Comparison of ENCODE assay signal across 8 mouse cellular contexts in the genomic region with DNA sequence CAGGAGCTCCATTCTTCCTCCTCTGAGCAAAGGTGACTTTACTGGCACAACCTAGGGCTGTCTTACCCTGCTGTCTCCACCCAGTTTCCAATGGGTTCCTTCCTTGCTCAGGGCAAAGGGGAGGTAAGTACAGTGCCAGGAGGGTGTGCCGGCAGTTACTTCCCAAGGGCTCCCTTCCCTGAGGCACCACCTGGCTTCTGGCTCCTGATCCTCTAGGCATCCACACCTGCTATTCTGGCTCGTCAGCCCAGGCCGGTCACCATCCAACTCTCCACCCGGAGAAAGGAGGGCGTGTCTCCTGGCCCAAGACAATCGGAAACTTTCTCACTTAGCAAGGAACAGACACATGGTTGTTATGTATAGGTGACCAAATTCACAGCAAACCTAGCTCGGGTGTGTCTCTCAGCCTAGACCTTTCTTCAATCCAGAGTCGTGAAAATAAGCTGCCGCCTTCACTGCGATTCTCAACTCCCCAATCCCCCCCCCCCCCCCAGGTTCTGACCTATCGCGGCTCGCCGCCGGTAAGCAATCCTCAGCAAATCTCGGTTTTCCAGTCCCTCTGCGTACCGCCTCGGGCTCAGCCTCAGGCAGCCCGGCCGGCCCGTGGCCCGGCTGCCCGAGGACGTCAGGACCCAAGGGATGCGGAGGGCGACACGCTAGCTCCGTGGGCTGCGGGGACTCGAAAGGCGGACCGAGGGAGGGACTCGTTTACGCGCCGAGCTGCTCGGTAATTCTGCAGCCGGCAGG. TPM values are rescaled to one million over a fixed set of nuclear protein-coding genes. Genes with fewer than 3 reads are reported as not detected.
A peak's percentile ranks its signal among the peaks of the same experiment; 100 is the strongest.
DNase-seq lines count a peak whose midpoint lies in the region; ATAC-seq and TF ChIP-seq lines count a peak whose summit lies in the region.

No protein-coding gene starts in this region.

- peak; percentile 67 to 76 for DNase-seq in lung, adult 18-20 months
- no peak for DNase-seq in lung, postnatal 14 days
- no peak for DNase-seq in embryonic facial prominence, embryonic 11.5 days (ENCODE audit: low spot score)
- DNase-seq in limb, embryonic 14.5 days (ENCODE audit: low spot score), result no peak
- DNase-seq in layer of hippocampus, adult 9-10 months (ENCODE audit: low spot score), result no peak
- no peak for DNase-seq in frontal cortex, postnatal 10 days (ENCODE audit: low spot score in 2 of 2)

- H3K9ac ChIP-seq in embryonic facial prominence, embryonic 11.5 days (replicated peaks; ENCODE audit: low read length), result peak overlapping the region; percentile 77
- H3K9ac ChIP-seq in hindbrain, embryonic 12.5 days, result peak overlapping the region; percentile 91
- H3K9ac ChIP-seq in limb, embryonic 14.5 days (ENCODE audit: low read depth, low read length, severe bottlenecking), result peak overlapping the region; percentile 83
- H3K9ac ChIP-seq in neural tube, embryonic 14.5 days (replicated peaks; ENCODE audit: low read depth, low read length), result peak overlapping the region; percentile 92

- H3K27me3 ChIP-seq in embryonic facial prominence, embryonic 11.5 days (ENCODE audit: control insufficient read depth, insufficient read depth, low read length), result no peaks in the 10 kb centered on the region
- H3K27me3 ChIP-seq in hindbrain, embryonic 12.5 days, result no peaks in the 10 kb centered on the region
- no peaks in the 10 kb centered on the region for H3K27me3 ChIP-seq in limb, embryonic 14.5 days (ENCODE audit: control insufficient read depth, insufficient read depth, low read length)
- H3K27me3 ChIP-seq in neural tube, embryonic 14.5 days (ENCODE audit: control insufficient read depth, insufficient read depth, low read length), result no peaks in the 10 kb centered on the region

- no peaks in the 10 kb centered on the region for H3K36me3 ChIP-seq in embryonic facial prominence, embryonic 11.5 days (replicated peaks; ENCODE audit: control insufficient read depth, insufficient read depth, low read depth, low read length)
- no peaks in the 10 kb centered on the region for H3K36me3 ChIP-seq in hindbrain, embryonic 12.5 days
- H3K36me3 ChIP-seq in limb, embryonic 14.5 days (ENCODE audit: control insufficient read depth, insufficient read depth, low read length), result no peaks in the 10 kb centered on the region
- H3K36me3 ChIP-seq in neural tube, embryonic 14.5 days (ENCODE audit: control insufficient read depth, insufficient read depth, low read length), result no peaks in the 10 kb centered on the region

- H3K4me2 ChIP-seq in embryonic facial prominence, embryonic 11.5 days (ENCODE audit: low read depth, low read length), result peak overlapping the region; percentile 87
- peak overlapping the region; percentile 88 for H3K4me2 ChIP-seq in hindbrain, embryonic 12.5 days (replicated peaks)
- peak overlapping the region; percentile 71 for H3K4me2 ChIP-seq in limb, embryonic 14.5 days (replicated peaks; ENCODE audit: low read depth, low read length, severe bottlenecking)
- peak overlapping the region; percentile 79 for H3K4me2 ChIP-seq in neural tube, embryonic 14.5 days (ENCODE audit: low read depth, low read length)

- peak; percentile 5; the same call in 1 of the 2 replicates for ATAC-seq in embryonic facial prominence, embryonic 11.5 days (replicated peaks; ENCODE audit: insufficient number of reproducible peaks, low FRiP score, low TSS enrichment, low read depth)
- ATAC-seq in hindbrain, embryonic 12.5 days (ENCODE audit: low FRiP score), result peak; percentile 47
- peak; percentile 24; the same call in 1 of the 2 replicates for ATAC-seq in limb, embryonic 14.5 days (ENCODE audit: low FRiP score, low read depth)
- peak; percentile 21; the same call in 1 of the 2 replicates for ATAC-seq in neural tube, embryonic 14.5 days (ENCODE audit: low read depth)

- H3K27ac ChIP-seq in embryonic facial prominence, embryonic 11.5 days (replicated peaks; ENCODE audit: low read depth, low read length), result peak overlapping the region; percentile 53; the same call in 1 of the 2 replicates
- H3K27ac ChIP-seq in hindbrain, embryonic 12.5 days, result peak overlapping the region; percentile 79
- peak overlapping the region; percentile 70 for H3K27ac ChIP-seq in limb, embryonic 14.5 days (replicated peaks; ENCODE audit: low read depth, low read length)
- H3K27ac ChIP-seq in neural tube, embryonic 14.5 days (ENCODE audit: low read depth, low read length), result peak overlapping the region; percentile 70

- WGBS in embryonic facial prominence, embryonic 11.5 days, result under 1% methylated on average over 39 of the region's 39 CpGs
- under 1% methylated on average over 36 of the region's 39 CpGs for WGBS in hindbrain, embryonic 12.5 days
- WGBS in limb, embryonic 14.5 days, result under 1% methylated on average over 24 of the region's 39 CpGs
- whole genome bisulfite sequencing in neural tube, embryonic 14.5 days, result under 1% methylated on average over 38 of the region's 39 CpGs

- no peak for TF ChIP-seq POLR2A in limb, embryonic 14.5 days (IDR thresholded peaks at IDR 0.05; ENCODE audit: borderline replicate concordance, extremely low read depth, insufficient read depth, insufficient read length)

- peak overlapping the region; percentile 81 for H3K4me3 ChIP-seq in embryonic facial prominence, embryonic 11.5 days (ENCODE audit: low read depth, low read length)
- H3K4me3 ChIP-seq in hindbrain, embryonic 12.5 days, result peak overlapping the region; percentile 76
- peak overlapping the region; percentile 82 for H3K4me3 ChIP-seq in limb, embryonic 14.5 days (replicated peaks; ENCODE audit: low read length)
- peak overlapping the region; percentile 71 for H3K4me3 ChIP-seq in neural tube, embryonic 14.5 days (ENCODE audit: low read depth, low read length)

- H3K9me3 ChIP-seq in embryonic facial prominence, embryonic 11.5 days (replicated peaks; ENCODE audit: control insufficient read depth, low read length), result no peaks in the 10 kb centered on the region
- H3K9me3 ChIP-seq in hindbrain, embryonic 12.5 days (replicated peaks), result no peaks in the 10 kb centered on the region
- no peaks in the 10 kb centered on the region for H3K9me3 ChIP-seq in limb, embryonic 14.5 days (ENCODE audit: control insufficient read depth, low read length)
- H3K9me3 ChIP-seq in neural tube, embryonic 14.5 days (ENCODE audit: control insufficient read depth, low read length), result no peaks in the 10 kb centered on the region

- peaks cover 27% of the 10 kb centered on the region for H3K4me1 ChIP-seq in embryonic facial prominence, embryonic 11.5 days (ENCODE audit: control insufficient read depth, insufficient read depth, low read length)
- H3K4me1 ChIP-seq in hindbrain, embryonic 12.5 days, result peaks cover 76% of the 10 kb centered on the region
- H3K4me1 ChIP-seq in limb, embryonic 14.5 days (ENCODE audit: control insufficient read depth, insufficient read depth, low read length), result peaks cover 66% of the 10 kb centered on the region
- H3K4me1 ChIP-seq in neural tube, embryonic 14.5 days (ENCODE audit: control insufficient read depth, insufficient read depth, low read length), result peaks cover 65% of the 10 kb centered on the region

RNA-seq across cellular contexts. Expression of gene Bcar1, which starts 12.2 kb away (rescaled TPM):
- polyA plus RNA-seq in embryonic facial prominence, embryonic 11.5 days (2014; fragmentation: Nextera tagmentation; extraction: Ambion mirVana), result 30.9 and 36.5 TPM in 2 replicates
- 50.7 and 56.5 TPM in 2 replicates for polyA plus RNA-seq in hindbrain, embryonic 12.5 days (2016; fragmentation: Nextera tagmentation; extraction: Ambion mirVana)
- 55.5 and 79.4 TPM in 2 replicates for polyA plus RNA-seq in limb, embryonic 14.5 days (2012; rRNA removed)
- 40.7 and 45.4 TPM in 2 replicates for polyA plus RNA-seq in limb, embryonic 14.5 days (2014; fragmentation: Nextera tagmentation; extraction: Ambion mirVana)
- polyA plus RNA-seq in neural tube, embryonic 14.5 days (2014; fragmentation: Nextera tagmentation; extraction: Ambion mirVana), result 47.6 and 56.4 TPM in 2 replicates

RNA-seq across cellular contexts. Expression of gene Ctrb1, which starts 40.6 kb away (rescaled TPM):
- polyA plus RNA-seq in embryonic facial prominence, embryonic 11.5 days (2014; fragmentation: Nextera tagmentation; extraction: Ambion mirVana), result not detected in 2 replicates
- not detected in 2 replicates for polyA plus RNA-seq in hindbrain, embryonic 12.5 days (2016; fragmentation: Nextera tagmentation; extraction: Ambion mirVana)
- polyA plus RNA-seq in limb, embryonic 14.5 days (2012; rRNA removed), result 0.10 and 0.91 TPM in 2 replicates
- not detected in 2 replicates for polyA plus RNA-seq in limb, embryonic 14.5 days (2014; fragmentation: Nextera tagmentation; extraction: Ambion mirVana)
- polyA plus RNA-seq in neural tube, embryonic 14.5 days (2014; fragmentation: Nextera tagmentation; extraction: Ambion mirVana), result not detected in 2 replicates

Comparison
In these comparisons a context has a peak if more than half of its experiments do, and no peak if none do; other contexts are left out.
1. DNase-seq: peak in lung, adult 18-20 months (2 of 2); none in lung, postnatal 14 days (single experiment), embryonic facial prominence, embryonic 11.5 days (single experiment), limb, embryonic 14.5 days (single experiment), layer of hippocampus, adult 9-10 months (single experiment) and frontal cortex, postnatal 10 days (0 of 2).
2. Peak in every context shown above with its lines, with median percentiles within 50 percentile points of each other: ATAC-seq, H3K27ac ChIP-seq, H3K4me2 ChIP-seq, H3K4me3 ChIP-seq and H3K9ac ChIP-seq.